Mouse (Mus musculus): ENCODE results near the gene Sptb.

GRCm38 (mm10) chr12:76645222-76646110, 64.9 kb downstream of the Sptb start:
- TF ChIP-seq CTCF (IDR thresholded peaks at IDR 0.05; ENCODE audit: extremely low read depth, insufficient read depth, insufficient read length, insufficient replicate concordance) = no peak
- TF ChIP-seq POLR2A (IDR thresholded peaks at IDR 0.05; ENCODE audit: low read depth, low read length) = no peak

Measured in spleen, adult 2 months (tissue).